Mouse (Mus musculus) heart, postnatal 0 days (tissue): Measurements from ENCODE around the gene Ccnq.

Experiments used
- CTCF ChIP-seq: IDR thresholded peaks from 2 replicates; pipeline ENCODE4 v1.5.1; 2016; ENCODE audit warnings: antibody characterized with exemption, control low read depth, low read depth
- EP300 ChIP-seq: IDR thresholded peaks from 2 replicates; pipeline ENCODE4 v1.6.1; 2016; ENCODE audit warnings: antibody characterized with exemption, low read depth

DNA sequence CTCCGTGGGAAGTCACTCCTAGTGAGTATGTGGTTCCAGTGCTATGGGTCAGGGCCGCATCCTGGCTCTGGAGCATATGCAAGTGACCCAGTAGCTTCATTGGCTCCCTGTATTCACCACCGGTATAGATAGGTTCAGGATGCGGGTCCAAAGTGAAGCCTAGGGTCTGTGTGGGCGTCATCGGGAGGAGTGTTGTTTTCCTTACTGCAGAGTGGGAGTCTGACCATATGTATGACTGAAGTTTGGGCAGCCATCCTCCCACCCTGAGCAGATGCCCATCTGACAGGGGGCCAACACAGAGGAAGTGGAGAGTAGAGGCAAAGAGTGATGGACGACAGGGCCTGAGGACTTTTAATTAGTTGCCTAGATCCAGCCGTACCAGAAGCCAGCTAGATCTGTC is 12.8 kb upstream of the Ccnq start:
- TF ChIP-seq CTCF (no peak), EP300 (no peak)
